Mouse (Mus musculus) stomach, postnatal 0 days (tissue): Measurements from ENCODE around the gene Gemin4.

Experiments used
- CTCF ChIP-seq: IDR thresholded peaks from 2 replicates; pipeline ENCODE4 v1.5.1; 2016; ENCODE audit warnings: antibody characterized with exemption, low read depth, mild to moderate bottlenecking, moderate library complexity
- EP300 ChIP-seq: optimal IDR thresholded peaks from 2 replicates; pipeline ENCODE3; 2016; ENCODE audit warnings: antibody characterized with exemption

GRCm38 (mm10) chr11:76196977-76197469, 20.4 kb downstream of the Gemin4 start:
- TF ChIP-seq CTCF = no peak
- TF ChIP-seq EP300 = no peak
